10 mouse cellular contexts compared by ENCODE assay signal in the genomic region with DNA sequence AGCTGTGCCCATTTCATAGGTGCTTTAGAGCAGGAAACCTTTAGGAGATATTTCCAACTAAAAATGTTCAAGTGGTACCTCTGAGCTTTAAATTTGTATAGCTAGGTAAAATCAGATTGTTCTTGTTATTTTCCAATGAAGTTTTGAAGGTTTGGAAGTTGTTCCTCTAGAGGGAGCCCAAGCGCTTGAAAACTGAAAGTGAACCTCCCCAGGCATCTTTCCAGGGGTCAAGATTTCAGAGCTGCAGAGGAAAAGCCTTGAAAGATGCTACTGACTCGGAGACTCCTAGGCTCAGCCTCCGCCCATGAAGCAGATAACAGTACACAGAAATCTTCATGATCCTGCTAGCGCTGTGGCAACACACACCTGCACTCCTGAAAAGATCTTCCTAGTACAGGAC. TPM values are rescaled to one million over a fixed set of nuclear protein-coding genes. Genes with fewer than 3 reads are reported as not detected.
A peak's percentile ranks its signal among the peaks of the same experiment; 100 is the strongest.
DNase-seq lines count a peak whose midpoint lies in the region; ATAC-seq and TF ChIP-seq lines count a peak whose summit lies in the region.
"Had no signal": no experiment of that assay in that cellular context is flagged by ENCODE, and none has a peak within 500 bp of the region (broad histone marks: within the 10 kb centered on the region; RNA-seq: fewer than 3 reads in every experiment).

No protein-coding gene starts in this region.

- no peak overlapping the region for H3K4me3 ChIP-seq in hindbrain, embryonic 11.5 days (ENCODE audit: low read depth, low read length)
- no peak overlapping the region for H3K4me3 ChIP-seq in hindbrain, embryonic 13.5 days
- no peak overlapping the region for H3K4me3 ChIP-seq in thymus, adult 2 months (ENCODE audit: control insufficient read depth, insufficient read depth, low read length)
- no peak overlapping the region for H3K4me3 ChIP-seq in small intestine, adult 2 months (ENCODE audit: low read depth, low read length)
- H3K4me3 ChIP-seq: embryonic facial prominence, embryonic 12.5 days; limb, embryonic 13.5 days had no signal

- H3K9me3 ChIP-seq in hindbrain, embryonic 11.5 days (ENCODE audit: control insufficient read depth, low read length), result no peaks in the 10 kb centered on the region
- H3K9me3 ChIP-seq in hindbrain, embryonic 13.5 days, result no peaks in the 10 kb centered on the region
- H3K9me3 ChIP-seq: embryonic facial prominence, embryonic 12.5 days; limb, embryonic 13.5 days had no signal

- no peak overlapping the region for H3K4me2 ChIP-seq in hindbrain, embryonic 11.5 days (replicated peaks; ENCODE audit: low read depth, low read length)
- no peak overlapping the region for H3K4me2 ChIP-seq in hindbrain, embryonic 13.5 days
- H3K4me2 ChIP-seq: embryonic facial prominence, embryonic 12.5 days; limb, embryonic 13.5 days had no signal

- DNase-seq in hindbrain, embryonic 11.5 days (ENCODE audit: low spot score), result peak; percentile 53
- DNase-seq in thymus, adult 2 months, result peak; percentile 35
- no peak for DNase-seq in thymus, adult 18-20 months
- DNase-seq in embryo, embryonic 10.5 days (ENCODE audit: low spot score), result peak; percentile 75
- peak; percentile 13 to 46 for DNase-seq in layer of hippocampus, postnatal 14 days (ENCODE audit: low spot score in 2 of 2)
- no peak for DNase-seq in cerebellum, adult 9-11 months

- no peaks in the 10 kb centered on the region for H3K36me3 ChIP-seq in hindbrain, embryonic 11.5 days (ENCODE audit: control insufficient read depth, insufficient read depth, low read length)
- H3K36me3 ChIP-seq in hindbrain, embryonic 13.5 days, result no peaks in the 10 kb centered on the region
- no peaks in the 10 kb centered on the region for H3K36me3 ChIP-seq in thymus, adult 2 months (ENCODE audit: control insufficient read depth, insufficient read depth, low read length)
- no peaks in the 10 kb centered on the region for H3K36me3 ChIP-seq in small intestine, adult 2 months (ENCODE audit: control insufficient read depth, insufficient read depth, low read length)
- H3K36me3 ChIP-seq: embryonic facial prominence, embryonic 12.5 days; limb, embryonic 13.5 days had no signal

- ATAC-seq in hindbrain, embryonic 11.5 days (ENCODE audit: low FRiP score), result no peak
- no peak for ATAC-seq in hindbrain, embryonic 13.5 days (ENCODE audit: low FRiP score)

- TF ChIP-seq POLR2A in thymus, adult 2 months (IDR thresholded peaks at IDR 0.05; ENCODE audit: control insufficient read depth, extremely low read depth, insufficient read depth, low read length, poor library complexity), result no peak
- no peak for TF ChIP-seq POLR2A in small intestine, adult 2 months (IDR thresholded peaks at IDR 0.05; ENCODE audit: low read depth, low read length)

- WGBS in hindbrain, embryonic 11.5 days, result 17% methylated on average over 4 of the region's 4 CpGs
- 12% methylated on average over 4 of the region's 4 CpGs for WGBS in hindbrain, embryonic 13.5 days
- WGBS in thymus, adult 2 months, result 26% methylated on average over 4 of the region's 4 CpGs
- 9% methylated on average over 4 of the region's 4 CpGs for WGBS in small intestine, adult 2 months

- no peak overlapping the region for H3K27ac ChIP-seq in hindbrain, embryonic 11.5 days (ENCODE audit: low read depth, low read length)
- H3K27ac ChIP-seq in hindbrain, embryonic 13.5 days, result no peak overlapping the region
- H3K27ac ChIP-seq in thymus, adult 2 months (ENCODE audit: control insufficient read depth, insufficient read depth, low read length), result no peak overlapping the region
- H3K27ac ChIP-seq in small intestine, adult 2 months (ENCODE audit: insufficient read depth, low read depth, low read length), result no peak overlapping the region
- H3K27ac ChIP-seq: embryonic facial prominence, embryonic 12.5 days; limb, embryonic 13.5 days had no signal

- H3K9ac ChIP-seq in hindbrain, embryonic 11.5 days (ENCODE audit: low read depth, low read length), result no peak overlapping the region
- H3K9ac ChIP-seq in hindbrain, embryonic 13.5 days, result no peak overlapping the region
- H3K9ac ChIP-seq: embryonic facial prominence, embryonic 12.5 days; limb, embryonic 13.5 days had no signal

- no peak for TF ChIP-seq CTCF in thymus, adult 2 months (IDR thresholded peaks at IDR 0.05; ENCODE audit: borderline replicate concordance, control insufficient read depth, extremely low read depth, insufficient read depth, low read length, poor library complexity)
- peak; percentile 35; the same call in 1 of the 2 replicates for TF ChIP-seq CTCF in small intestine, adult 2 months (IDR thresholded peaks at IDR 0.05; ENCODE audit: extremely low read depth, insufficient read length, insufficient replicate concordance, low read depth, low read length)

- H3K27me3 ChIP-seq in hindbrain, embryonic 11.5 days (ENCODE audit: control insufficient read depth, insufficient read depth, low read length), result no peaks in the 10 kb centered on the region
- peaks cover 11% of the 10 kb centered on the region; the same call in 1 of the 2 replicates for H3K27me3 ChIP-seq in hindbrain, embryonic 13.5 days
- H3K27me3 ChIP-seq in thymus, adult 2 months (ENCODE audit: control insufficient read depth, insufficient read depth, low read length), result no peaks in the 10 kb centered on the region
- no peaks in the 10 kb centered on the region for H3K27me3 ChIP-seq in small intestine, adult 2 months (ENCODE audit: control insufficient read depth, insufficient read depth, low read length)
- H3K27me3 ChIP-seq: embryonic facial prominence, embryonic 12.5 days had no signal

- H3K4me1 ChIP-seq in hindbrain, embryonic 11.5 days (replicated peaks; ENCODE audit: control insufficient read depth, insufficient read depth, low read length), result no peaks in the 10 kb centered on the region
- H3K4me1 ChIP-seq in hindbrain, embryonic 13.5 days (replicated peaks), result no peaks in the 10 kb centered on the region
- H3K4me1 ChIP-seq in thymus, adult 2 months (replicated peaks; ENCODE audit: control insufficient read depth, insufficient read depth, low read length), result no peaks in the 10 kb centered on the region
- no peaks in the 10 kb centered on the region for H3K4me1 ChIP-seq in small intestine, adult 2 months (ENCODE audit: control insufficient read depth, insufficient read depth, insufficient read length, low read length)
- H3K4me1 ChIP-seq: embryonic facial prominence, embryonic 12.5 days; limb, embryonic 13.5 days had no signal

RNA-seq across cellular contexts. Expression of a gene that starts 6.5 kb away (rescaled TPM):
- polyA plus RNA-seq in hindbrain, embryonic 11.5 days (2014; fragmentation: Nextera tagmentation; extraction: Ambion mirVana), result 0.31 and 0.32 TPM in 2 replicates
- polyA plus RNA-seq in hindbrain, embryonic 13.5 days (2015; fragmentation: Nextera tagmentation; extraction: Ambion mirVana), result 0.71 and 0.74 TPM in 2 replicates
- 1.9 and 2.1 TPM in 2 replicates for polyA plus RNA-seq in thymus, adult 2 months (2012; rRNA removed)
- total RNA-seq in layer of hippocampus, postnatal 14 days (2021), result under 1 TPM; 0.14 to 0.26 TPM
- 1.7 and 2.8 TPM in 2 replicates for polyA plus RNA-seq in small intestine, adult 2 months (2012; rRNA removed)

Comparison
In these comparisons a context has a peak if more than half of its experiments do, and no peak if none do; other contexts are left out.
1. DNase-seq: peak in hindbrain, embryonic 11.5 days (single experiment), thymus, adult 2 months (single experiment), embryo, embryonic 10.5 days (single experiment) and layer of hippocampus, postnatal 14 days (2 of 2); none in thymus, adult 18-20 months (0 of 2) and cerebellum, adult 9-11 months (single experiment).